Mouse (Mus musculus): ENCODE results near the gene Hoxa7. TPM values are rescaled to one million over a fixed set of nuclear protein-coding genes. Genes with fewer than 3 reads are reported as not detected.

The Hoxa7 gene
- polyA plus RNA-seq, 1 experiment from 2014 or later = not detected

DNA sequence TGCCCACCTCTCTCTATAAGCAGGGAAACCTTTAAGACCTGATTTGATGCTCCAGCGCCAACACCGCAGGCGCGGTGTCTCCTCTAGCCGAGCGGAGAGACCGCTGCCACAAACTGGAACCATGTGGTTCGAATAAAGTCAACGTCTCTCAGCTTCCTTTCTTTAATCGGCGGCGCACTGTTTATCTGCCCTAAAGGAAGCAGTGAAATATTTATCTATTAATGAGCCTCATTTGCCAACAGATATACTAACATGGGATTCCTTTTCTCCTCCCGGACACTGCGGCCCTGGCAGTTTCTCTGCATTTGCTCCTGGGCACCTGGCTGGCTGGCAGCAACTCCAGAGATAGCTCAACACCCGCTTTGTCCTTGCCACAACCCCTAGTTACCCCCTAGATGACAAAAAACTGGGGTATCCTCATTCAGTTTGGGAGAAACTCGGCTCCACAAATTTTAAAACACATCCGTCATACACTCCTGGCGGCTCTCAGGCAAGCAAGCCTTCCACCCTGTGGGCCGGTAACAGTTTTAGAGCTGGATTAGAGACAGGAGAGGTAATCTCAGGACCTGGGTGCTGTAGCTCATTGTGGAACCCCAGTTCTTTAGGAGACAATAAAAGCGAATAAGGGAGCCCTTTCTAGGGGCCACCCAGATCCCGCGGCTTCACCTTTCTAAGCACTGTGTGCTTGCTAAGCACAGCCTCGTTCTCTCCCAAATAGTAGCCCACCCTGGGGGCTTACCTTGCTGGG, 3.6 kb downstream of the Hoxa7 start:
- Histone ChIP-seq H3K27ac (no peak overlapping the region), H3K36me3 (no peaks in the 10 kb centered on the region), H3K9me3 (no peaks in the 10 kb centered on the region), H3K4me2 (replicated peaks) (peak overlapping the region; percentile 37; the same call in 1 of the 2 replicates), H3K27me3 (peaks cover 100% of the 10 kb centered on the region), H3K9ac (replicated peaks) (no peak overlapping the region), H3K4me3 (replicated peaks) (peak overlapping the region; percentile 18; the same call in 1 of the 2 replicates), H3K4me1 (replicated peaks) (peaks cover 13% of the 10 kb centered on the region)
- ATAC-seq = no peak
- WGBS = 4% methylated on average over 23 of the region's 23 CpGs

DNA sequence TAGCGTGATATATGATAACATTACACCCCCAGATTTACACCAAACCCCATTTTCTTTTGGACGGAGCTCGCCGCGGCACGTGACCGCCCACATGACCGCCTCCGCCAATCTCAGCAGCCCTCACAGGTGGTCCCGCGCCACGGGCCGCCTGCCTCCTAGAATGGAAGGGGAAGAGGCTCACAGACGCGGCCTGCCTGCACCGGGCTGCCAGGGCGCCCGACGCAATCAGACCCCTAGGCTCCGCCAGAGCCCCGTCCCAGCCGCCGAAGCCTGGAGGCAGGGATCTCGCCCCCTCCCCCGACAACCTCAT, 4.2 kb downstream of the Hoxa7 start:
- no peaks in the 10 kb centered on the region for H3K9me3 ChIP-seq
- H3K27ac ChIP-seq = no peak overlapping the region
- peaks cover 100% of the 10 kb centered on the region for H3K27me3 ChIP-seq
- H3K36me3 ChIP-seq = no peaks in the 10 kb centered on the region
- H3K4me1 ChIP-seq (replicated peaks) = peaks cover 13% of the 10 kb centered on the region
- ATAC-seq = no peak
- under 1% methylated on average over 25 of the region's 25 CpGs for WGBS
- peak overlapping the region; percentile 37 for H3K4me2 ChIP-seq (replicated peaks)
- no peak overlapping the region; the same call in 1 of the 2 replicates for H3K9ac ChIP-seq (replicated peaks)
- H3K4me3 ChIP-seq (replicated peaks) = peak overlapping the region; percentile 18

DNA sequence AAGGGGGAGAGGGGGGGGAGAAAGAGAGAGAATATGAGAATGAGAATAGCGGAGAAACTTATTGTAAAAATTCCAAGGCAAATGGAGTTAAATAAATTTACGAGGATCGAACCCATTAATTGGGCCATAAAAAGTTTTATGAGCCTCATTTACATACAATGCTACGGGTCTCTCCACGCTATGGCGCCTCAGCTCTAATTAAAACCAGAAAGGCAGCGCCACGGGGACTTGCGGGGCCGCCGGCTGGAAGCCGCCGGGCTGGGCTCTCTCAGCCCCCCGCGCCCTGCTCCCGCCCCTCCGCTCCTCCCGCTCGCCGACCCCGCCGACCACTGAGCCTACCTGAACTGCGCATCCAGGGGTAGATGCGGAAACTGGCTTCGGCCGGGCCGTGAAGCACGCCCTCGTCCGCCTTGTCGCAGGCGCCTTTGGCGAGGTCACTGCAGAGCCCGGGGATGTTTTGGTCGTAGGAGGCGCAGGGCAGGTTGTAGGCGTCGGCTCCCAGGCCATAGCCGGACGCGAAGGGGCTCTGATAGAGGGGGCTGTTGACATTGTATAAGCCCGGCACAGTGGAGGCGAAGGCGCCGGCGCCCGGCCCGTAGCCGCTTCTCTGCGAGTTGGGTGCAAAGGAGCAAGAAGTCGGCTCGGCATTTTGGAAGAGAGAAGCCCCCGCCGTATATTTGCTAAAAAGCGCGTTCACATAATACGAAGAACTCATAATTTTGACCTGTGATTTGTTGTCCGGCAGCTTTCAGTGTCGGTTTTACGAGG, 4.8 kb downstream of the Hoxa7 start:
- H3K36me3 ChIP-seq = no peaks in the 10 kb centered on the region
- no peaks in the 10 kb centered on the region for H3K9me3 ChIP-seq
- no peak overlapping the region; the same call in 1 of the 2 replicates for H3K9ac ChIP-seq (replicated peaks)
- 2% methylated on average over 60 of the region's 60 CpGs for WGBS
- ATAC-seq = no peak
- peaks cover 13% of the 10 kb centered on the region for H3K4me1 ChIP-seq (replicated peaks)
- H3K27me3 ChIP-seq = peaks cover 100% of the 10 kb centered on the region
- peak overlapping the region; percentile 18 for H3K4me3 ChIP-seq (replicated peaks)
- peak overlapping the region; percentile 37 for H3K4me2 ChIP-seq (replicated peaks)
- H3K27ac ChIP-seq = no peak overlapping the region

DNA sequence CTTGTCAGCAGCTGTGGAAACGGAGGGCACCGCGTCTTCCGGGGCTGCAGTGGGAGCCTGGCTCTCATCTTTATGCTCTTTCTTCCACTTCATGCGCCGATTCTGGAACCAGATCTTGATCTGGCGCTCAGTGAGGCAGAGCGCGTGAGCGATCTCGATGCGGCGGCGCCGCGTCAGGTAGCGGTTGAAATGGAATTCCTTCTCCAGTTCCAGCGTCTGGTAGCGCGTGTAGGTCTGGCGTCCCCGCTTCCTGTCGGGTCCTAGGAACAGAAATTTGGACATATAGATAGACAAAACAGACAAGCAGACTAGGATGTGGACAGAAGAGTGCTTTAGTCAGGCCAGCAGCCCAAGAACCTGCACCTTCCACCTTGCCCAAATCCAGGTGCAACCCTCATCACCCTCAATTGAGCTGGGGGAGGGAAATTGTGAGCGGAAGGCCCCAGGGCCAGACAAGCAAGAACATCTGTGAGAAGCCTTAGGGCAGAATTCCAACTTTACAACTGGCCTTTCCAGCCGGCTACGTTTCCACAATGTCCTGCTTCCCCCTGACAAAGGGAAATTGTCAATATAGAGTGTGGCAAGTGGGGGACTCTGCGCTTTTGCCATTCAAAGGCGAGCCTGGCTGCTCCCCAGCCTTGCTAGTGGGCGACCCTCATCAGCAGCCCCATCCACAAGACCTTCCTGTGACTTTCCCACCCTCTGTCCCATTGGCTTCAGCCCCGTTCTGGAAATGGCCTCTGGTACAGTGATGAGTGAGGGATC, 5.7 kb downstream of the Hoxa7 start:
- Histone ChIP-seq H3K4me1 (replicated peaks) (peaks cover 9% of the 10 kb centered on the region), H3K27me3 (peaks cover 100% of the 10 kb centered on the region), H3K36me3 (no peaks in the 10 kb centered on the region), H3K27ac (no peak overlapping the region), H3K9me3 (no peaks in the 10 kb centered on the region), H3K4me3 (replicated peaks) (no peak overlapping the region), H3K4me2 (replicated peaks) (no peak overlapping the region), H3K9ac (replicated peaks) (no peak overlapping the region)
- ATAC-seq = no peak
- WGBS = 2% methylated on average over 30 of the region's 30 CpGs

DNA sequence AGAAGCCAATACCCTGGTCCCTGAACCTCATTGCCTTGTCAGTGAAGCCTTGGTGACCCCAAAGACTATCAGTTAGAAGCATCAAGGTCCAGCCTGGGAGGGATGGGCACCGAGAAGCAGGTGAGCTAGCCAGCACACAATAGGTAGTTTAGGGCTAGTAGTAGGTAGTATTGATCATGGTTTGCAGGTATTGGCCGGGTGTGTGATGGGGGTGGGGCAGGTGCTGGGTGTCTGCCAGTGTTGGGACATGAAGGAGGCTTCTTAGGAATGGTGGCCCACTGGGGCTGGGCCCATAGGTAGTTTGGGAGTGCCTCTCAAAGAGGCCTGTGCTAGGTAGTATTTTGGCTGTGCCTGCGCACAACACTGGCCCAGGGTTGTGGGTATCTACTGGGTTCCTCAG, 6.6 kb downstream of the Hoxa7 start:
- no peak overlapping the region for H3K4me3 ChIP-seq (replicated peaks)
- H3K27ac ChIP-seq = no peak overlapping the region
- no peaks in the 10 kb centered on the region for H3K36me3 ChIP-seq
- no peak for ATAC-seq
- H3K9me3 ChIP-seq = no peaks in the 10 kb centered on the region
- no peak overlapping the region for H3K9ac ChIP-seq (replicated peaks)
- H3K4me1 ChIP-seq (replicated peaks) = peaks cover 9% of the 10 kb centered on the region
- peaks cover 100% of the 10 kb centered on the region for H3K27me3 ChIP-seq
- H3K4me2 ChIP-seq (replicated peaks) = no peak overlapping the region
- WGBS = 12% methylated on average over 3 of the region's 3 CpGs

DNA sequence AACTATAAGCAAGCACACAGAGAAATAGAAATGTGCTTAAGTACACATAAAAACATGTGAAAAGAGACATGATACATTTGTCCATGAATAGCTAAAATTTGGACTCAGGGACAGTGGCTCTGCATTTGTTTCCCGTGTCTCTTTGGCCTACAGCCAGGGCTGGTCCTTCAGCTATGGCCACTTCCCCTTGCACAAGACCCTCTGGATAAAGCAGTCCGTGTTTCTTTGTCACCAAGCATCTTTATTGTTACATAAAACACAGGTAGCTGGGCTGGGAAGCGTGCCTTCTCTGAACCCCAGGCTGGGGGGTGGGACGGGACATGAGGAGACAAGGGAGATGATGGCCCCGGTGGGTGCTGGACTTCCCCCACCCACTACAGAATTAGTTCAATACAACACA, 7.4 kb downstream of the Hoxa7 start:
- Histone ChIP-seq H3K4me1 (replicated peaks) (peaks cover 9% of the 10 kb centered on the region), H3K4me3 (replicated peaks) (no peak overlapping the region), H3K9ac (replicated peaks) (no peak overlapping the region), H3K4me2 (replicated peaks) (no peak overlapping the region), H3K27me3 (peaks cover 100% of the 10 kb centered on the region), H3K9me3 (no peaks in the 10 kb centered on the region), H3K27ac (no peak overlapping the region), H3K36me3 (no peaks in the 10 kb centered on the region)
- WGBS = 11% methylated on average over 5 of the region's 5 CpGs
- ATAC-seq = no peak

DNA sequence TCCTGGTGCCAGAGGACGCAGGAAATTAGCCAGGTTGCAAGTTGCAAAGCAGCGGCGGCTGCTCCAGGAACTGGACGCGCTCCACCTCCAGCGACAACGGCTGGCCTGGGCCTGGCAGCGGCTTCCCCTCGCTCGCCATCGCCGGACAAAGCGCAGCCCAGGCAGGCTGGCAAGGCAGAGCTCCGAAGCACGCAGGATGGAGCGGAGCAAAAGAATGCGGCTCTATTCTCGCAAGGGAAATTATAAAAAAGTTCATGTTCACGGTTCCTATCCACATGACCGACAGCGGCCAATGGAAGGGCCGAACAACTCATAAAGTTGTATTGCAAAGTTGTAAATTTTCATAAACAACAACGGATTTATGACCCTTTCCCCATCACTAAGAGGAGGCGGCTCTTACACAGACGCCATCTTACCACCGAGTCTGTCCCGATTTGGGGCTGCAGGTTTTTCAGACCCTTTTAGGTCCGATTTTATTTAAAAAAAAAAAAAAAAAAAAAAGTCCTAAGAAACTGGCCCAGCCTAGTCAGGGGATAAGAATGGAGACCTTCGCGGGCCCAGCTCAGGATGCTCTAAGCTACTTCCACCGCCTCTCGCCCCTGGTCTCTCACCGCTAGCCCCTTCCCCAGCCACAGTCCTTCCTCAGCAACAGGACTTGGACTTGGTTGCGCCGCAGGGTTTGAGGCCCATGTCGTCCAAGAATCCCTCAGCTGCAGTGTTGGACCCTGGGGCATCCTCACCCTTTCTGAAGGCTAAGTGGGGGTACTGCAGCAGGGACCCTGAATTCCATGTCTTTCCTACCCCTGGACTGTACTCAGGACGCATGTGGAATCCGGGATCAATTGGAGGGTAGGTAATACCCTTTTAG, 8.3 kb downstream of the Hoxa7 start, which contains the start of the genes Hoxa3 and Gm28308:
TSS of gene Hoxa3 (minus strand) at position 218 of the 868 bp plus-strand sequence.
TSS of gene Gm28308 (minus strand) at position 221 of the 868 bp plus-strand sequence.
- Histone ChIP-seq H3K36me3 (no peaks in the 10 kb centered on the region), H3K9ac (replicated peaks) (no peak within 1 kb of the TSS), H3K4me3 (replicated peaks) (no peak within 1 kb of the TSS), H3K27me3 (peaks cover 100% of the 10 kb centered on the region), H3K27ac (no peak within 1 kb of the TSS), H3K4me2 (replicated peaks) (no peak within 1 kb of the TSS), H3K4me1 (replicated peaks) (peaks cover 15% of the 10 kb centered on the region), H3K9me3 (no peaks in the 10 kb centered on the region)
- no peak for ATAC-seq
- WGBS = 2% methylated on average over 38 of the region's 38 CpGs

DNA sequence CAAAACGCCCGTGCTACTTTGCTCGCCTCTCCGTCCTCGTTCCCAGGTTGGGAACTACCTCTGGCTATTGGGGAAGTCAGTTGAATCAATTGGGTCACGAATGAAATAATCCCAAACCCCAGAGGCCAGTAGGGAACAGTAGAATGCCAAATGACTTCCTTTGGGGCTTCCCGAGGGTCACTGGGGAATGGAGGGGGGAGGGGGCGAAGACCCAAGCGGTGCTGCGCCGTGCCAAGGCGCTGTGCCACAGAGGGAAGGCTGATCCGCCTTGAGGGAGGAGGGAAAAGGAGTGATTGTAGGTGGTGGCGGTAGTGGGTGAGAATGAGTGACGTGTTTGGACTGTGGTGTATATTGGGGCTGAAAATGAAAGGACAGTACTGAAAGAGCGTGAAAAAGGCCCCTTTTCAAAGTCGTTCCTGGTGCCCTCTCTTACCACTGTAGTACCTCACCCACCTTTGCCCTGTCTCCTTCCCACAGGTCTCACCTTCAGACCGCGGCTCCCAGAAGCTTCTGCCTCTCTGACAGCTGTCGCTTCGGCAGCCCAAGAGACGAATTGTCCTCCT, 9.0 kb downstream of the Hoxa7 start:
- 3% methylated on average over 22 of the region's 22 CpGs for WGBS
- H3K4me1 ChIP-seq (replicated peaks) = peaks cover 15% of the 10 kb centered on the region
- H3K9ac ChIP-seq (replicated peaks) = no peak overlapping the region
- H3K9me3 ChIP-seq = no peaks in the 10 kb centered on the region
- H3K4me2 ChIP-seq (replicated peaks) = no peak overlapping the region
- H3K4me3 ChIP-seq (replicated peaks) = no peak overlapping the region
- H3K27me3 ChIP-seq = peaks cover 100% of the 10 kb centered on the region
- H3K27ac ChIP-seq = no peak overlapping the region
- no peaks in the 10 kb centered on the region for H3K36me3 ChIP-seq
- no peak for ATAC-seq

DNA sequence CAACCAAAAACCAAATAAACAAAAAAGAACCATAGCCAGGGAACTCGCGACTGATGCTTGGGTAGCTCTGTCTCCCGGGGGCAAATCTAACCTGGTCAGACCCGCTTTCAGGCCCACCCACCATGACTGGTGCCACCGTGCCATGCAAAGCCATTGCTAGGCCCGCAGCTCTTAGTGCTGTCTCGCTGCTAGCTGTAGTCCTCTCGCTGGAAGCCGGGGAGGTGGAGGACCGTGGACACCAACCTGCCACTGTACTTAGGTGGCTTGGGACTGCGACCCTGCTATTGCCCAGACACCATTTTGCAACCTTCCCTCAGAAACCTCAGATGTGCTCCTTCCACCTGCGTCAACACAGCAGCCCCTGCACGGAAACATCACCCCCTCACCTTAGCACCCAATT, 9.7 kb downstream of the Hoxa7 start:
- Histone ChIP-seq H3K4me1 (replicated peaks) (peaks cover 9% of the 10 kb centered on the region), H3K36me3 (no peaks in the 10 kb centered on the region), H3K4me3 (replicated peaks) (no peak overlapping the region), H3K9ac (replicated peaks) (no peak overlapping the region), H3K9me3 (no peaks in the 10 kb centered on the region), H3K27me3 (peaks cover 100% of the 10 kb centered on the region), H3K4me2 (replicated peaks) (no peak overlapping the region), H3K27ac (no peak overlapping the region)
- WGBS = 4% methylated on average over 13 of the region's 13 CpGs
- no peak for ATAC-seq

DNA sequence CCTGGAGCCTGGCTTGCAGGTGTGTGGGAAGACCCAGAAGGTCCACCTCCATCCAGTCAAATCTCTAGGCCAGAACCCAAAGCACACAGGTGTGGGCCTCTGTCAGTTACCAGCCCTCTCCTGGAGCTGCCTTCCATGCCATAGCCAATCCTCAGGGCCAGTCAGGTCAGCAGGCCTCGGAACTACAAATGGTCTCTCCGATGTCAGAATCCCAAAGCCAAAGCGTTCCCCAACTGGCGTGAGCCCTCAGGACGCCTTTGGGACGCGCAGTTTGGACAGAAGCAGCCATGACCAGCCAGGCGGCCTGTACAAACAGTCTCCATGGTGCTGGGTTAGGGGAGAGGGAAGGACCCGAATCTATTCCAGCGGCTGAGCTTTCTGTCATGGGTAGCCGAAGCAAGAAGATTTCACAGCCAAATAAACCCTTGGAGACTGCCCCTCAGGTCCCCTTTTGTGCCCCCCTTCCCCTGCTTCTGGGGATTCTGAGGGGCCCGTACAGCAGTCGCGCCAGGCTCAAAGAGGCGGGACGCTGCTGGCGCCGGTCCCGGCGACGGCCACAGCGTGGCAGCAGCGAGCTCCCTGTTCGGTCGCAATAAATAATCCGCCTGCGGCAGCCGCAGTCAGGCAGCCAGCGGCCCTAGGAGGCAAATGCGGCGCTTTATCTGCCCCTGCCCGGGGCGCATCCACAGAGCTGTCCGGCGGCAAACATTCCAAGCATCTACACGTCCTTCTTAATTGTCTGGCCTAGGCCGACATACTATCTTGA, 10.3 kb downstream of the Hoxa7 start:
- Histone ChIP-seq H3K36me3 (no peaks in the 10 kb centered on the region), H3K4me1 (replicated peaks) (0 out of 2 replicates have a peak, but pooled peaks cover 6% of the 10 kb centered on the region), H3K4me3 (replicated peaks) (no peak overlapping the region), H3K9me3 (no peaks in the 10 kb centered on the region), H3K9ac (replicated peaks) (no peak overlapping the region), H3K4me2 (replicated peaks) (no peak overlapping the region), H3K27ac (no peak overlapping the region), H3K27me3 (peaks cover 100% of the 10 kb centered on the region)
- ATAC-seq = peak; percentile 53; the same call in 1 of the 2 replicates
- WGBS = 1% methylated on average over 37 of the region's 37 CpGs

All from midbrain, embryonic 13.5 days (tissue).